Mouse (Mus musculus) adipocyte (in vitro differentiated cells): ENCODE measurements at regions not wholly inside any gene's neighbourhood (a gene's known extent, or its start where the extent isn't known, plus 50 kb on each side); places are given as distances from the start of the nearest gene placed in this dataset.
"Not testable (repeated sequence)": the region's sequence is repeated elsewhere in the genome, so short reads cannot be mapped to it uniquely, and the experiment has no call there.

Experiments used
- DNase-seq: peaks from one replicate; pipeline ENCODE4 v3.0.0-alpha.2; 2016; ENCODE audit warnings: low spot score

DNA sequence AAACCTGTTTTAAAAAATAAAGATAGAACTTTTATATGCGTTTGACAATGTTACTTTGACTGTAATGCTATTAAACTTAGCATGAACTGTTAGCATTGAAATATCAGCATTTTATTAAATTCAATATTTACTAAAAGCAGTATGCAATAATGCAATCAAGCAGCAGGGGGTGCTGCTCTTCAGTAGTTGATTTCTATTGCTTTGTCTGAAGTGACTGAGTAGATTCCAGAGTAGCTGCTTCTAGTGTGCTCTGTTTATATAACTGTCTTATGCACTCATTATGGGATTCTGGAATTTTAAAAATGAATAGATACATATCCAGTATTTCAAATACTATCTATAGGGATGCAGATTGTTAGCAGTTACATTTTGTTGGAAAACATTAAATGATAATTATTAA lies 146.2 kb downstream of the Gm28710 start:
- peak; percentile 71 for DNase-seq

DNA sequence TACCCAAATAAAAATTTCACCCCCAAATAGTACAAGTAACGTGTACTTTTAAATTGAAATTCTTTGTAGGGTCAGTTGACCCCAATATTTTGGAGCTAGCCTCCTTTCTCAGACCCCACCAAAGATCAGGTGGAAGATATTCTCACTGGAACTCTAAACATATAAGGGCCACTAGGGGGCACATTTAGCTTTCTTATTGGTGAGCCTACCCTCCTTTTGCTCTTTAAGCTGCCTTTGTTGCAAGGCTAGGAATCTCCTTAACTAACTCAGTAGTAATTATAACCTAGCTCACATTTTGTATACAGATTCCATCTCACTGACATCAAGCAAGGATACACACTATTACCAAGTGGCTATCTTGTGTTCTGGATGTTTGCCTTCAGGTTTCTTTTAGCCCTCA lies 155.8 kb downstream of the Gm28710 start:
- peak; percentile 72 for DNase-seq

DNA sequence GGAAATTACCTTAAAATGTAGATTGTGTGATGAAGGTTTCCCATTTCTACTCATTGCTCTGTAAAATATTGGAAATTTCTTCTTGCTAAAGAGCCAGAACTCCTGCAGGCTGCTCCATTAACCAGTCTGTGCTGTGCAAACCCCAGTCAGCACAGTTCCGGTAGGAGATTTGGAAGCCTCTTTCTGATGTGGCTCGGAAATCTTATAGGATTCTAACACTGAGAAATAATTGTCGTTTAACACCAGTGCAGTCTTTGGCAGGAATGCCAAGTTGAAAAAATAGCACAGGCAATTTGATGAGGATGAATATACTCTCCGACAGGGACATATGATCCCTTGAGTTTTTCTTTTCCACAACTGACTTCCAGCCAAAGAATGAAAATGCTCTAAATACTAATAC lies 176.1 kb downstream of the Gm28710 start:
- DNase-seq = no peak

DNA sequence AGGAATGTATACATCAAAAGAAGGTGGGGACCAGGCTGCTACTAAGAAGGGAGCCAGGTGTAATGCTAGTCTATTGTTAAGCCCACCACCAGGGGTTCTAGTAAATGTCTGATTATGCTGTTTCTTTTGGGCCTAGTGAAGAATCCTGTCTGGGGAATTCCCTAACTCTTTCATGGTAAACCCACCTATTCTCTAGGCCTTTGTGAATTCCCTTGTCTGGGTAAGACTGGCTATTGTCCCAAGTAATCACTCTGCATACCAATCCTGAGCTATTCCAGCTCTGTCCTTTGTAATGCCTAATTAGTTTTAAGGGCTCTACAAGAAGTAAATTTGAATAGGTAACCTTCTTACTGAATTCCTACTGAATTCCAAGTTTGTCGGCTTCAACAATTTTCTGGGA lies 177.2 kb downstream of the Gm28710 start:
- DNase-seq = not testable (repeated sequence)

DNA sequence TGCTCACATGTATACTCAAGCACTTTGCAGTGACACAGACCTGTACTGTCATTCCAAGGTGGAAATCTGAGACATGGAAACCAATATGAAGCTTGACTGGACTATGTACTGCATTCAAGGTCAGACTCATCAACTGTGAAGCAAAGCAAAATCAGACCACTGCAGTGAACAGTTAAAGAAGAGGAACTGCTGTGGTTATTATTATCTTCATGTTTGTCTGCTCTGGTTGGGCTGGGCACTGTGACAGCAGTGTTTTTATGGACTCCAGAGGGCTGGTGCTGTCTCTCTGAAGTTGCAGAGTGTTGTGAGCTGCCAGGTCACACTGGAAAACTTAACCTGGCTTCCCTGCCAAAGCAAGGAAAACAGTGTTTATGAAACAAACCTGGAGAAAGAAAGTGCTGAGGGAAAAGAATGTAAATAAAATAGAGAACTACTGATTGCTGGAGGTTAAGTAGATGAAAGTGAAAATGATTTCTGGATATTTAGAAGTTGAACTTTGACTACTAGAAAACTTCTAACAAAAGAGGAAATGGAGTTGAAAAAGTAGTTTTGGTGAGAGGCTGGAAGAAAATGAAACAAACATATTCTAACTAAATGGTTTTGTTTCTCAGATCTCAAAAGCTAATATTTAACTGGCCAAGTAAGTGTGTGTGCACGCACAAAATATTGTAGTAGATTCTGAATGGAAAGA lies 181.7 kb downstream of the Gm28710 start:
- DNase-seq = peak; percentile 10

DNA sequence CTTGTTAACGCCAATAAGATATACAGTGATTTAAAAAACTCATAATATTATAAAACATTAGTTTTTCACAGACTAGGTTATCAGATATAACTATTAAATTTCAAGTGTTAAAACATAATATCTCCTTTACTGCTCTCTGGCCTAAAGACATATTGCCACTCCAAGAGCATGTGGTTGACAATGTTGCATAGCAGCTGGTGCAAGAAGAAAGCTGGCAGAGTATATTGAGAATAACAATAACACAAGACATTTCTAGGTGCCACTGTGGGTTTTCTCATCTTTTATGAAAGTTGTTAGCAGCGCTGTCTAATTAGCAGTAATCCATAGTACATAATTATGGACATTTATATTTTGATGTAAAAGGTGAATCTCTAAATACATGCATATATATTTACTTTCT lies 184.4 kb downstream of the Gm28710 start:
- no peak for DNase-seq

DNA sequence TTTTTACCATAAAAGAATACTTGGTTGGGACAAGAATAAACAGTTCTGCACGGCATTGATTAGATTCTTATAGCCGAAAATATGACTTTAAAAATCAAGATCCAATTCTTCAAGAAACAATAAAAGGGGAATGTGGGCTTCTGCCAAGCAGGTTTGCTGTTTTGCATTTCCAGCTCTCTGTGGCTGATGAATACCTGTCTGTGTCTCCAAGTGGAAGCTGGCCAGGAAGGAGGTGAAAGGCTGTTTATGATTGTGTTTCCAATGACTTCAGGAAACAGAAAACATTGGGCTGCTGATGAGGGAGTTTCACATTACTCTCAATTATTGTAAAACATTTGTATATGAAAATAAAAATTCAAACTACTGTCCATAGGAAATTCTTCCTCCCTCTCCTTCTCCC lies 193.3 kb downstream of the Gm28710 start:
- no peak for DNase-seq

DNA sequence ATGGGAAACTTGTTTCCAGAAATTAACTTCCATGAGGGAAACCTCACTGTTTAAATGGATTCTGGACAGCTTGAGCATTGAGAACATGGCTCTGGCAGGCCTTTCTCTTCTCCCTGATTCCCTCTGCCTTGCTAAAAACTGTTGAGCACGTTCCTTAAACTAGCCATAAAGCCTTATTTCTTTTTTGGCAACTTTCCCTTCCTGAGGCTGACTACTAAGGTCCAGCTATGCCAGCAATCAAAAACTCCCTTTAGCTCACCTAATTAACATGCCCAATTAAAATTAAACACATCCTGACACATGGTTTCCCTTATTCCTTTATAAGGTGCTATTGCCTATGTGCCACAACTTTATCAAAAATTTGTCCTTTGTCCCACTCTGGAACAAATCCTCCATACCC lies 199.9 kb downstream of the Gm28710 start:
- no peak for DNase-seq

DNA sequence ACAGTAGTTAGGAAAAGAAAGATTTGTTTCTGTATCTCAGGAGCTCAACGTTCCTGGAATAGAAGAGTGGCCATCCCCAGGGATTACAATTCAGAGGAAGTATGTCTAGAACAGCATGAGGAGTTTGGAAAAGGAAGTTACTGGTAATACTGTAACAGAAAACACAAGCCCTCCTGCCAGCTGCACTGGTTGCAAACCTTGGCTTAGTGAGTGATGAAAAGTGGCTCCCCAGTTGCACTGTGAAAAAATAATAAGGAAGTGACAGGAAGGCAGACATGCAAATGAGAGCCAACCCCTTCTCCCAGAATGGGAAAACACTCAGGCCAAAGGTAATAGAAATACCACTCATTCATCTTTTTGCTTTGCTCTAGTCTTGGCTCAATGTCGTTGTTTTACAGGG lies 207.6 kb downstream of the Gm28710 start:
- peak; percentile 14 for DNase-seq

DNA sequence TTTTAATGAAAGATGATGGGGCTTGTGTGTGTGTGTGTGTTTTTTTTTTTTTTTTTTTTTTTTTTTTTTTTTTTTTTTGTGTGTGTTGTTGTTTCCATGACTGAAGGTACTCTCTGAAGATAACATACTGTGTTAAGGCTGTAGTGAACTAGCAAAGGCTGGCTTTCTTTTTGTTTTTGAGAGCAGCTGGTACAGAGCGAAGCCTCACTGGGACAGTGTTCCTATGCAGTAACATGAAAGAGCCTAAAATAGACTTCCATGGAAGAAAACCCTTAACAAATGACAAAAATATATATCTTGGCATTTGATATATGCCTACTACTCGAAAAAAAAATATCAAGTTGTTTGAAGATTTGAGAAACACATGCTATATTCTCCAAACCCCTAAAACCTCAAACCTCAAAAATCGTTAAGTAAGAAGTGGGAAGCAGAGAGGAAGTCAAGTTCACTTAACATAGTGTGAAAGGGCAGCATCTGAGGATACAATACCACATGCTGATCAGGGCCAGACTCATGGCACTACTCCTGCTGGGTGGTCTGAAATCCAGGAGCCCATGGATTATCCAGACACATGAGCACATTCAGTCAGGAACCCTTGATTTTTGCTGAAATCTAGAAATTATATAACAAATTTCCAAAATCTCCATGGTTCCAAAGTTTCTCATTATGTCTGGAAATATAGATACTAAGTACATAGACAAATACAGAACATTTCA lies 215.4 kb downstream of the Gm28710 start:
- DNase-seq = no peak

DNA sequence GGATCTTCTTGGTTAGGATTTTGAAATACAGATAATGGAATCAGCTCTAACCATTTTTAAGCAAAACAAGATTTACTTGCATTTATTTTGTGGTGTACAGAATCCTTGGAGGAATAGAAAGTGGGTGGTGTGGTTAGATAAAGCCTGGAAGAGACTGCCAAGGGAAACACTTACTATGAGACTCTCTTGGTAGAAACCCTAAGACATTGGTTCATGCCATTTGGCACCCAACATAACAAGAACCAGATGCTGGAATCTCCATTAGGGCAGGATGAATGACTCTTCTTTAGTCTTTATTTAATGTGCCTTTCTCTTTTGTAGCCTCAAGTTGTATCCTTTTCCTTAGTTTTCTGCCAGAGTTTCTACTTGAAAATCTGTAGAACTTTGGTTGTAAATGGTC lies 230.0 kb downstream of the Gm28710 start:
- DNase-seq = peak; percentile 69

DNA sequence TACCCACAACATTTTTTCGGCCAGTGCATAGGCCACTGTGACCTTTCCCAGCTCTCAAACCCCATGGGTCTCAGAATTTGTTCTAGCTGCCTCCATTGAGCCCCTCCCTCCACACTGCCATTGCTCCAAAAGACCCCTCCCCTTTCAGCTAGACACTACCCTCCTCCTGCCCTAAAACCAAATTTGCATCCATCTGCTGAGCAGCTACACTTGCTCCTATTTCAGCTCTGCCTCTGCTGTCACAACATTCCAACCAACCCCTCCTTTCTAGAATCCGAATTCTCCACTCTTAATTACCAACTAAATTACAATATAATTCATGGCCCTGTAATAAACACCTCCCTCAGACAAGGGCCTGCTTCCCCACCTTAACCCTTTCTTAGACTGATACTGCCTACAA lies 262.3 kb downstream of the Gm28710 start:
- no peak for DNase-seq

DNA sequence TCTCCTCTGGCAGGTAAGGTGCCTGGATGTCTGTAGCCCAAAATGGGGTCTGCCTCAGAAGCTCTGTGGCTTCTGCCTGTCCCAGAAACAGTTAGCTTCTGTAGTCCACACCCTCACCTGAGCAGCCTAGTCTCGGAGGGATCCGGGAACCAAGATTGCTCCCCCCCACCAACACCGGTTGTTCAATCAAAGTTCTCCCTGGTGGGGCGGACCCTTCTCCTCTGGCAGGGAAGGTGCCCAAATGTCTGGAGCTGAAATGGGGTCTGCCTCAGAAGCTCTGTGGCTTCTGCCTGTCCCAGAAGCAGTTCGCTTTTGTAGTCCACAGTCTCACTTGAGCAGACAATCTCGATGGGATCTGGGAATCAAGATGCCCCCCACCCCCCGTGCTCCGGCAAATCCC lies 273.0 kb downstream of the Gm28710 start:
- no peak for DNase-seq

DNA sequence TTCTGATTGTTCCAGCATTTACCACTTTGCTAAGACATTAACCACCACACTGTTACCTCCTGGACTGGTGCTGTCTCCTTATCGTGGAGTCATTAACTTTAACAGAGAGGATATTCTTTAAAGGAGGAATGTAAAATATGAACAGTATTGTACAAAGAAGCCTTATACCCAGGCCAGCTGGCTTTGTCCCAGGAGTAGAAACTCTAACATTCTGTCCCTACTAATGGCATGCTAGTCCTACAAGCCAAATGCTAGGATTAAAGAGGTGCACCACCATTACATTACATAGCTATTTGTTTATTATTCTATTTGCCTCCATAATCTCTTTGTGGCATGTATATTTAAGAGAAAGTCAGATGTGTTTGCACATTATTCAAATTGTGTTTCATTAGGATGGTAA lies 288.8 kb downstream of the Gm28710 start:
- DNase-seq = no peak

DNA sequence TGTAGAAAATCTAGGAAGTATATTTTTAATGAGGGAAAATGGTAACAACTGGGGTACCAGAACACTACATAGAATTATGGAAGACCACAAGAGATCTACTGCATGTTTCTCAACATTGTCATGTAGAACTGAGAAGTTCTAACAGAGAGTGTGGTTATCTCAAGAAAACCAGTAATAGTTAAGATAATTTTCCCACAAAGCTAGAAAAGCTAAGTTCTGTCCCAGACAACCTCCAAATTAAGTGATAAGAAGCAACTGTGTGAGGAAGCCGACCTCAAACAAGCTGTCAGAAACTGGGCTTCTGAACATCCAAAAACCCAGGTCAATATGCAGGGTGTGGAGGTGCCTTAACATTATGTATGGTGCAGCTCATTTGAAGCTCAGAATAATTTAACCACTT lies 261.4 kb upstream of the Speer4f2 start:
- DNase-seq = no peak

DNA sequence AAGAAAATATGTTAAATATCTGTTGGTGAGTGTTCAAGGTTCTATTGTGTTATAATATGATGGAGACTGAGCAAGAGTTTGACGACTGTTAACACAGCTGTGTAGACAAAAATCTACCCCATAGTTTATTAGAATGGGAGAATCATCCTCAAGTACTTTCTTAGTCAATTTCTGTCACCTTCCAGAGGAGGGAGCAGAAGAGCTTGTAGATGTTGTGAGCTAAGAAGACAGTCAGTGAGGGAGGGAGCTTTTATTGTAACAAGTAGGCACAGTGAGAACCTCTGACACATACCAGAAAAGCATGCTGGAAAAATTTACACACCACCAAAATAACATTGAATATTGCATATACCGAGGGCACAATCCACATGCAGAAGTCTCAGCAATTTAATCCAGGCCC lies 261.0 kb upstream of the Speer4f2 start:
- peak; percentile 77 for DNase-seq

DNA sequence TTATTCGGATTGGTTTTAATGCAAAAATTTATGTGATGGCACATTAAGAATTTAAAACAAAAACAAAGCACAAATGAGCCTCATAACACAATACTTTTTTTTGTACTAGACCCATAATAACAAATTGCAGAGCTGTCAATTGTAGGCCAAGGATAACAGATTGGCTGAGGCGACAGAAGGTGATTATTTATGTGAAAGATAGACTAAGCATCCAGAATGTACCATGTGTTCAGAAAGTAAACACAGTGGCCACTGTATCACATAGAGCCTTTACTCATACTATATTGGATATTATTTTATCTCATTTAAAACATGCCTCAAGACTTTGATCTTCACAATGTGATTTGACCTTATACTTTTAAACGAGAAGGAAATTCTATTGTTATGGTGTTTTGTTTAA lies 257.9 kb upstream of the Speer4f2 start:
- no peak for DNase-seq

DNA sequence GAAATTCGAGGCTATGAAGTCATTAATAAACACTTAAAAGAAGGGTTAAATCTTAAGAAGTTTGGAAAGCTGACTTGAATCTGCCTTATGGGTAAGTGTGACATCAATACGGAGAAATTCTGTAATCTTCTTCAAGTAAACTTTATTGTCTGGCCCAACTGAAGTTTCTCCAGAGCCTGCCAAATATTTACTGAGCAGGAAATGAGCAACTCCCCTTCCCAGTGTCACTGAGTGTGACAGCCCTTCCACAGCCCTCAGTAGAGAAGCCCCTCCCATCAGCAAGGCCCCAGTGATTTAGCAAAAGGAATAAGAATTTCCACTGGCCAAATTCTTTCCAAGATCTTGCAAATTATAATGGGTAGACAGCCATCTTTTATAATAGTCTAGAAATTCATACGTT lies 256.9 kb upstream of the Speer4f2 start:
- no peak for DNase-seq

DNA sequence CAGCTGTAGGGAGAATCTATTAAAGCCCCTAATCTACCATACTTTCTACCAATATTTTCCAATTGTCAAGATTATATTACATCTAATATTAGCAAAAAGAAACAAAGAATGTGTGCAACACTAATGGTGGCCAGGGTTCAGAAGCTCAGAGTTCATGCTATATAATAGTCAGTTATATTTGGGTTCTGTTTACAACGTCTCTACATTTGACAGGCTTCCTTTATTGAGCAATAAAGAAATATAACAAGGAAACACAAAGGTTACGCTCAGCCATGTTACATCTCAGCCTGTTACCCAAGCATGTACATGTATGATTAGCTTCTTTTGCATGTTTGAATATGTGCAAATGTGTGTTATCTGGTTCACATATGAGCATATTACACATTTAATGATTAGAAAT lies 247.7 kb upstream of the Speer4f2 start:
- DNase-seq = no peak

DNA sequence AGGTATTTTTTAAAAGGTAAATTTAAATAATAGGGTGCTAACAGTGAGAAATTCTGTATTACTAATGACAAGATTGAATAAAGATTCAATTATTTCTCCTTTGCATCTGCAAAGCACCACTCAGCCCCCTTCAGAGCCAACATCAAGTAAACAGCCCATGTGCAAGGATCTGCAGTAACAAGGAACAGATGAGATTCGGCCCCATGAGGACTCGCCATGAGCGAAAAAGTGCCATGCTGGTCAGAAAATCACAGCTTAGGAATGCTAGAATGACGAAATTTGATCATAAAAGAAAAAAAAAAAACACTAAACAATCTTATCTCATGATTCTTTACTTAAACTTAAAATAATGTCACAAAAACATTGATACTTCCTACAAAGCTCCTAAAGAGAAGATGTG lies 245.5 kb upstream of the Speer4f2 start:
- no peak for DNase-seq

DNA sequence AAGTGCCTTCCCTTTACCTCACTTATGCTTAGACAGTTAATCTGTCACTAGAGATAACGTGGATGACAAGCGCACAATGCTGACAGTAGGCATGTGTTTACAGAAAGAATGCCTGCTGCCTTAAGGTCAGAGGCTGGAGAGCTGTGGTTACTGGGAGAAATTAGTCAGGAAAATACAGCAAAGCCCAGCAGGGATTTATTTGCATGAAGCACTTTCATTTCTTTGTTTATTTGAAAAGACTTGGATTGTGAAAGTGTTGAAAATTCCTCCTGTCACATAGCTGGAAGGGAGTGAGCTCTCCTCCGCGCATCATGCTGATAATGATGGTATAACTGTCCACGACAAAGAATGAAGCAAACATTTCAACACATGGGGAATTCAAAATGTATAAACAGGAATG lies 237.5 kb upstream of the Speer4f2 start:
- DNase-seq = peak; percentile 17

DNA sequence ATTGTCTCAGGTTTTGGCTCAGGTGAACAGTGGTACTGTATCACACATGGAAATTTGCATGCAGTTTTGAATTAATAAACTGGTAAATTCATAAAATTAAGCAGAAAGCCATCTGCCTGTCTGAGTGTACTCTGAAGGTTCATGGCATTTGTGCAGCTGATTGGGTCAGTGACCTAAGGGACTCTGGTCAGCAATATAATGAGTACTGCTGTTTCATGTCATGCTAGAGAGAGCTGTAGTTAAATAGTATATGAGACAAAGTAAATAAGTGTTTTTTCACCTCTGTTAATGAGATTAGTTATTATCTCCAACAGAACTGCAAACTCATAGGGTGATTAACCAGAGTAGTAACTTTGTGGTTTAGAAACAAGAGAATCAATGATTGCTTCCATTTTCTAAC lies 231.4 kb upstream of the Speer4f2 start:
- no peak for DNase-seq

DNA sequence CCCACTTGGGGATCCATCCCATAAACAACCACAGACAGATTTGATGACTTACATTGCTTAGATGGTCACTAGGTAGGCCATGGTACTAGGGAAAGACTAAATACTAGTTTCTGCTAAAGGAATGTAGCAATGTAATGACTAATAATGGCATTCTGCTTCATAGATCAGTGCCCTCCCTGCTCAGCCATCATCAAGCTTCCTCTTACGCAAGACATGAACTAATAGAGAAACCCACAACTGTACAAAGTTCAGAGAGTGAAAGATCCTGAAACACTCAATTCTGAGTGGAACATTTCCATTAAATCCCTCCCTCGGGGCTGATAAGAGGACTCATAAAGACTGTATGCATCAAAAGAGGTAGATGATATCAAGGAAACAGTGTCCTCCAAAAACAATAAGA lies 198.4 kb upstream of the Speer4f2 start:
- peak; percentile 5 for DNase-seq

DNA sequence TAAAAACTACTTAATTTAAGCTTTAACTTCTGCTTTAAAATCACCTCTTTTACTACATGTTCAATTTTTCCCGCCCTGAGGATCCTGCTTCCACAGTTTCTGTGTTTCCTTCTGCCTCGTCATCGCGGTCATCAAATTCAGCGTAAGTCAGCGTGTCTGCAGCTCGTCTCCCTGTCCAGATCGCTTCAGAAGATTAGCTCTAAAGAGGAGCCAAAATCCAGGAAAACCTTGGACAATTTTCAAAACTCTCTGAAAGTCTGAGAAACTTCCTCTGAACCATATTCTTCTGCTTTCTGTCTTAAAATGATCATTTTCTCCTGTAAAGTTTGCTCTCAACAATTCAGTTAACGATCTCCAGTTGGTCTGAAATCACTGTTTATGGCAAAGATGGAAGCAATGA lies 196.2 kb upstream of the Speer4f2 start:
- DNase-seq = peak; percentile 12
